Mouse (Mus musculus): ENCODE measurements at regions not wholly inside any gene's neighbourhood (a gene's known extent, or its start where the extent isn't known, plus 50 kb on each side); places are given as distances from the start of the nearest gene placed in this dataset.

DNA sequence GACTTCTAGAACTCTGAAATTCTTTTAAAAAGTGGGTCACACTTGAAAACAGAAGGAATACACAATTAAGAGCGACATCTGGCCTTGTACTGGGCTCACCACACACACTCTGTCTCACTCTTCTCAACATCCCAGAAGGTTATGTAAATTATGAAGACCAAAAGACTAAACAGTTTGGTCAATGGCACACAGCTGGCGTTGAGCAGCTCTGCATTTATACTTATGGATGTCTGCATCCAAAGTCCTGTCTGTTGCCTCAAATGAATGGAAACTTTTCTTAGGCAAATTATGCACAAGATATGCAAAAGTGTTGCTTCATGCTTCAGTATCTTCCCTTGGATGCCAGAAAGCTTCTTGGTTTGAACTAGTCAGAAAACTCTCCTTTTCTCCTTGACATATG lies 323.5 kb downstream of the Ppp3ca start:
- DNase-seq, result no peak

DNA sequence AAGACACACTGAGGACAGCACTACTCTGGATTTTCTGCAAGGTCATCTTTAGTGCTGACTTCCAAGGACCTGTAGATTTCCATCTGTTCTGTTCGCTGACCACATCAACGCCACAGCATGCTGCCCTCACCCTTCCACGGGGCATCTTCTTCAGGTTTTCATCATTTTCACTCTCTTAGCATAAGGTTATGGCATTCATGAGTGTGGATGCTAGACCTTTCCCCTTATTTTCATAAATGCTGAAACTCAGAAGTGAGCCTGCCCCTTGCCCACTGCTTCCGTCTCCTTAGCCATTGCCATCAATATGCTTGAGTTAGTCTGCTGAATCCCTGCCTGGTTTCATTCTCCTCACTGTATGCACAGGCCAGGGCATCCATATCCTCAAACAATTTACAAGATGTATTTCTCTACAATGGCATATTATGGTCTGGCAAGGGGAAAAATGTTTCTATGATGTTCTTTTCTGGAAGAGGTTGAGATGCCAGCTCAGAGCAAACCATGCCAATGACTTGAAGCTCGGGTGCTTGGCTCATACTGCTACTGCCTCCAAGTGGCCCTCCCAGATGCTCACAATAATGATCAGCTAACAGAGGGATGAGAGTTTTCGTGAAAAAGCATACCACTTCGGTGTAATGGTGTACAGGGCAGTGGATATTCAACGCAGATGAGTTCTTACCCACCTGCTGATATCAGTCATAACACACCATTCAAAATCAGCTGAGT lies 324.6 kb downstream of the Ppp3ca start:
- peak; percentile 76 for DNase-seq

DNA sequence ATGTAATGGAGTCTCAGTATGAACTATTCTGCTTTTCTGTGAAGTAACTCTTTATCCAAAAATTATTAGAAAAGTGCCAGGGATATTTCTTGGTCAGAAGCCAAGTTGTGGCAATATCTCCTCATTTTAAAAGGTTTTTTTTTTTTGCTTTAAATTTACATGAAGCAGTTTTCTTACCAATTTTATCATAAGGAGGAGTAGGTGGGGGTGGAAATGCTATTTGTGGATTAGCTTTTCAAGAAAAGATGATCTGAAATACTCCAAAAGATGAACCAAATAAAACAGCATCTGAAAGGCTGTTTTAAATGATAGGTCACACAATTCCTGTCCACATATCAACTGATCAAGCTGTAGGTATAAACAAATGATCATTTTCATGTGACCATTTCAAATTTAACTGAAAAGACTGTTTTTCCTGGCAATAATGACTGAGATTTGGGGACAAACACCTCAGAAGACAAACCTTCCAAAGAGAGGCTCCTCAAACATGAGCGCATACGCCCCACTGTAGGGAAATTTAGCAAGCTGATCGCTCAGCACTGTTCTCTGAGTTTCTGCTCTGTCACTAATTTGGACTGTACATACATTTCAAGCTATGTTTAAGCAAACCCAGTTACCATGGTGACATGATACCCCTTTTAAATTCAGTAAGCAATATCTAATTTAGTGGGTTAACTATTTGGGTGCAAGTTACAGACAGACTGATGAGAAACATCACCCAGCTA lies 325.8 kb downstream of the Ppp3ca start:
- no peak for DNase-seq

DNA sequence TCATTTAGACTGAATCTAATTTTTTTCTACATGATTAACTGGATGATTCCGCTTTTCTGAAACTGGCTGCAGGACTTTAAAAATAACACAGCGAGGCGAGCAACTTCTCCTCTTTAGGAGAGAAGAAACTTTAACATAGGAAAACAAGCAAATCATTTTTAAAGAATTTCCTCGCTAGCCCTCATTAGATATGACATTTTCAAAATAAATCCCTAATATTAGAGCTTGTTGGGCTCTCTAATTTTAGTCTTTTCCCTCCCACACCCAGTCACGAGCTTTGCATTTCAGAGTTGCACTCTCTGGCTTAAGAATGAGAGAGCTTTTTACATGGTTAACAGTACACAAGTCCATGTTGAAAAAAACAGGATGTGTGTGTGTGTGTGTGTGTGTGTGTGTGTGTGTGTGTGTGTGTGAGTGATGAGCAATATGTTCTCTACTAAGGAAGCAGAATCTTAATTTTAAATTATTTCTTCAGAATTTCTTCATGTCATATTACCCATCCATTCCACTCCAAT lies 326.5 kb downstream of the Ppp3ca start:
- DNase-seq, result no peak

DNA sequence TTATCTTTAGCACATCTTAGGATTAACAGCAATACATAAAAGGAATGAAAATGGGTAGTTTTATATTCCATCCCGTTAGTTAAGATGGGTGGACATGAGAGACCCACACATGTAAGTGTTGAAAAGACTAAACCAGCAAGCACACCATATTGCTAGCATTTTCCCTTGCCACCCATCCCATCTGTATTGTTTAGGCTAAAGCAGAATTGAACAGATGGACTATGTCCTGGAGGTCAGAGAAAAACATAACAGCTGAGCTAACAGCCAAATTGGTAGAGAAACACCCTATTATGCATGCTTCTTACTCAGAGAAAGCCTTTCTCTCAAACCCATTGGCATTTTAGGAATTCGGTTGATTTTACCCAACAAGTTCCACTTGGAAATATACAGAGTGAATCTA lies 329.3 kb upstream of the Emcn start:
- peak; percentile 71 for DNase-seq

DNA sequence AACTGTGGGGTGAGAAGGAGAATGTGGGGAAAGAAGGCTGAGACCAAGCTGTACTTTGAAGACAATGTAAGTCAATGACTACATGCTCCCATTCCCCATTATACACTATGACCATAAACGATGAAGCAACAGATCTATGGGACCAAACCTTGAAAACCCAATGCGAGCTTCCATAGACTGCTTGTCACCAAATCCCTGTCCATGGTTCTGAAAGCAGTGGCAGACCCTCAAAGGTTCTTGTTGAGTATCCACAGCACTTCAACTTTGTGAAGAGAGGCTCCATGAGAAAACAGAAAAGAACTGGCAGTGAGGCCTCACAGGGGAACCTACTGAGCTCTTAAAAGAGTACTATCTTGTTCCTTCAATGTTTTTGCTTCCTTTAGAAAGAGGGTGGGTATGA lies 326.2 kb upstream of the Emcn start:
- no peak for DNase-seq

DNA sequence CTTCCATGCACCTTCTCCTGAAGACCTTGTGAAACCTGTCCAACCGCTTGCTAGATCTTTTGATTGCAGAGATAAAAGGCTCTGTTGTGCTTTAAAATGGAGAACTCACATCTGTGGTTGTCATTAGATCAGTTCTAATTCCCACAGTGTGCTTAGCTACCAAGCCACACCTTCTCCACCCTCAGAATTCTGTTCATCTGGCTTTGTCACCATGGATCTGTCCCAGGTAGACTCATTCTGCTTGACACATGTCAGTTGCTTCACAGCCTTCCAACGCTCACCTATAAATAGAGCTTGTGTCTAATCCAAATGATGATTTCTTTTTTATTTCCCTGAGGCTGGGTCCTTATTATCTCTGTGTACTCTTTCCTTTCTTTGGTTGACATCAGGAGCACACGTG lies 325.7 kb upstream of the Emcn start:
- DNase-seq, result no peak

DNA sequence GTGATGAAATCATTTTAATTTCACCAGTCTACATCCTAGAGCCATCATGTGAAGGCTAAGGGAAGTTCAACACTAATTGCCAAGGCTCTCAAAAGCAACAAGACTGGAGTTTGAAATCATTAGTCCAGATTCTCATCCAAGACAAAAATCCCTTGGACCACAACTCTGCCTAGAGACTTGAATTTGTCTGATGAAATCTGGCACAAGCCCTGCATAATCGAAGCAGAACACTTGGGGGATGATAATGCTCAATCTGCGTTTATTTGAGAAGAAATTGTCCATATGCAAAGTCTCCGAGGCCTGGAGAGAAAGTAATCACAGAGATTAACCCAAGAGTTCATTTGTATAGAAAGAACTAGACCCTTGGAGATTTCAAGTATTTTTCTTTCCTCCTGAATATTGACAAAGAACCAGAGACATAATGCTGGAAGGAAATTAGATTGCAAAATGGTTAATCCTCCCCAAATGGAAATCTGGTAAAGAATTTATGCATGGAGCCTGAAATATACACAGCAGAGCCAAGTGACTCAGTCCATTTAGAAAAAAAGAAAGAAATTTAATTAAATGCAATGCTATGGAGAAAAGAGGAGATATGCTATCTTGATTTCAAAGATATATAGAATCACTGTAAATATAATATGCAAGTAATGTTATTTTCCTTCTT lies 320.8 kb upstream of the Emcn start:
- DNase-seq, result no peak

DNA sequence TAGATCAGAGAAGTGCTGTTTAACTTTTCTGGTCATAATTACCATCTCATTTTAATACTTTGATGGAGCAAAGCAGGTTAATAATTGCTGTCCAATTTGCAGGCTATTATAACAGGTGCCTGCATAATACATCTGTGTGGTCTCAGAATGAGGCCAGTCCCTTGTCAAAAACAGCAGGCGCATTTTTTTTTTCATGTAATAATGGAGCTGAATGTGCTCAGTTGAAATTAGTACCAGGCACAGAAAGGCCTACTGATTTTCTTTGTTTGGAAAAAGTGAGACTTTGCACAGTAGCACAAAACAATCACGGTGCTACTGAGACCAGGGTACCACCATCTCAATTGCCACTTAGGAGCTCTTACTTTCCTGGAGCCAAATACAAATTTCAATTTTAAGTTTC lies 311.3 kb upstream of the Emcn start:
- no peak for DNase-seq

DNA sequence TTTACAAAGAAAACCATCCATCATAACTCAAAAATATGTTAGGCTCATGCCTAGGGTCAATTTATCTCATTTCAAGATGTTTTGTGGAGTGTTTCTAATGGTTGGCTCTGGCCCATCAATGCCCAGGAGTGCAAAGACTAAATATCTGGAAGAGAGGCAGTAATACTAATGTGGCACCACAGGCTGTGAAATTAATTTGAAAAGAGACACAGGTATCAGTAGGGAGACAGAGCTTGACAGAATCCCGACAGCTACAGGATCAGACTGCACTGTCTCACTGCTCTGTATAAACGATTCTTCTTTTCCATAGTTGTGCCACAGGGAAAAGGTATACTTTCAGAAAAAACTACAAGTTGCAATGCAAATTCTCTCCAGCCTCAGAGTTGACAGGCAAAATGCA lies 308.1 kb upstream of the Emcn start:
- DNase-seq, result no peak

DNA sequence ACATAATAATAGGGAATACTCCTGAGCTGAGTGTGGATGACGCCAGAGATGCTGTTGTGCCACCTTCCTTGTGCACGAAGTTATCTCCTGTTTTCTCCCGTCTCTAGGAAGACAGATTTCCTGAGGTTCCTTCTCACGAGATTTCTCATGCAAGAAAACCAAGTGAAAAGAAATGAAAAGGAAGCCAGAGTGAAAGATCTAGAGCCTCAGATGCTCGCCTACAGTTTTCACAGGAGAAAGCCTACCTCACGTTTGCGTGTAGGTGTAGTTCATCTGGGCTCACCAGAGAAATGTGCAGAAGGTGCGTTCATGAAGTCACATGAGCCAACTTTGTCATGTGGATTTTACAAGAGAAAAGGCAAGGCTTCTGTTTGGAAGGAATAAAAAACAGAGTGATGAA lies 301.2 kb upstream of the Emcn start:
- no peak for DNase-seq

DNA sequence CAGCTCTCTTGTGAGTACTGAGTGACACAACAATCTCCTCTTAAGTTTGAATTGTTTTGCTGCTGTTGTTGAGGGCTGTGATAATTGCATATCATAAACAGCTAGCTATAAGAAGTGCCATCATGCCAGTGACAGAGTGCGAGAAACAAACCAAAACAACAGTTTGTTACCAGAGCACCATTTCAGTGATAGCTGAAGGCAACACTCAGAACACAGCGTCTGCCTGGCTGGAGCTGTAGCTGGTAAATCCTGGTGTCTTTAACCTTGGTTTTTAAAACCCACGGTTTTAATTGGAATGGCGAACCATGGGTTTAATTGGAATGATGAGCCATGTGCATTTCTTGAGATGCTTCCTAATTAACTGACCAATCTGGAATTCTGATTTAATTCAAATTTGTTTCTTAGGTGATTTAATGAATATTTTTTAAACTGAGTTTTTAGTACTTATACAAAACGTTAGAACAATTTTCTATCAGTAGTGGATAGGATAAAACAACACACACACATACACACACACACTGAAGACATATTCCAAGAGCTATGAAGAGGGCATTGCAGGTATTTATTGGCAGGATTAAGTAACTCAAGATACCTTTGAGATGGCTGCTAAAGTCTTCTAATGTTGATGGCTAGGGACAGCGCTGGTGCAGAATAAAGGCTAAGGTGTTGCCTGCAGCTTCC lies 284.2 kb upstream of the Emcn start:
- DNase-seq, result no peak

DNA sequence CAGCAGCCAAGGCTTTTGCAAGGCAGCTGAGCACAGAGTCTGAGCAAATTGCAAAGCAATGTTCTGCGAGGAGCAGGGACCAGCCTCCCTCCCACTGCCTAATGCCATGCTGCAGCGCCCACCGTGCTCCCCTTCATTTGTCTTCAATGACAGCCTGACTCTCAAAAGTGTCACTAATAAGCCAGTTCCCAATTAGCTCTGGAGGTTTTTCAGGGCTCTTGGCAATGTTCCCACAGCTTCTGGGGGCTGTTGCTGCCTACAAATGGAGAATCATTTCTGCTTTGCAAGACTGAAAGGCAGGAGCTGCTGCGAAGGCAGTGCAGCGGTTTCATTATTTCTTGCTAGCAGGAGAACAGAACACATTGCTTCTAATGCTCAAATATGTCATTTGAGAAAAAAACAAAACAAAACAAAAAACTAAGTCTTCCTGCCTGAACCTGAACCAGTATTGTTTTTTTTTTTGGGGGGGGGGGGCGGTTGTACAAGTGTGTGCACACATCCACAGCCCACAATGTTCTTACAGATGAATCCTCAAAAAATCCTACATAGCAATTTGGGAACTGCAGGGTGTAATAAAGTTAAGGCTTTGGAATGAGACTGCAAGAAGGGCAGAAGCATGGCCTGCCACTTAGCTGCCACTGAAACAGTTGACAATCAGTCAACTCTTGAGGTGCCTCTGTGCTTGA lies 283.5 kb upstream of the Emcn start:
- peak; percentile 23 for DNase-seq

DNA sequence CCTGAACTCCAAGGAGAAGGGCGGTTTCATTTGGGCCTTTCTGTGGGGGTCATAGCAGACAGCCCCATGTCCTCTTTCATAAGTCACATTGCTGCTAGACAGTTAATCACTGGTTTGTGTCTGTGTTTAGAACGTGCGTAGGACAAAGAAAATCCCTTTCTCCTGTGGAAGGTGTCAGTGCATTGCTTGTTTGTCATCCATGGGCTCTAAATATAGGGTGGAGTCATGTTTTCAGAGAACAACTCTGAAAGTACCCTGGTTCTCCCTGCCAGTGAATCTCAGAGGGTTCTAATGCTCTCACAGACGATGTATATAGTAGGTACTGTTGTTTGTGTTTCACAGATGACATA lies 283.0 kb upstream of the Emcn start:
- DNase-seq, result no peak

DNA sequence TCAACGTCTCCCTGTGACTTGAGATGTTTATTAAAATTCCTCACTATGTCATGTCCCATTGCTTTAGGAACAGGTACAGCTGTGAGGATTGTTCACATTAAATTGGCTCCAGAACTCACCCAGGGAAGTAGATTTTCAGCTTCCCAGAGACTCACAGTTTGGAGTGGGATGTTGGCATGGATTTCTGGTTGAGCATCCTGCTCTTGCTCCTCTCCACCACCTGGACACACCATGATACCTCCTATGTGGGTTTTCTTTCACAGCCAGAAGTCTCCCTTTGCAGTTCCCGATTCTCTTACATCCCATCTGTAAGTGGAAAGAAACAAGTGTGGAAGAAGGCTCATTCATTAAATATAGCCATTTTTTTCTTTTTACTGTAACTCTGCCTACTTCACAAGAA lies 278.8 kb upstream of the Emcn start:
- peak; percentile 82 for DNase-seq

DNA sequence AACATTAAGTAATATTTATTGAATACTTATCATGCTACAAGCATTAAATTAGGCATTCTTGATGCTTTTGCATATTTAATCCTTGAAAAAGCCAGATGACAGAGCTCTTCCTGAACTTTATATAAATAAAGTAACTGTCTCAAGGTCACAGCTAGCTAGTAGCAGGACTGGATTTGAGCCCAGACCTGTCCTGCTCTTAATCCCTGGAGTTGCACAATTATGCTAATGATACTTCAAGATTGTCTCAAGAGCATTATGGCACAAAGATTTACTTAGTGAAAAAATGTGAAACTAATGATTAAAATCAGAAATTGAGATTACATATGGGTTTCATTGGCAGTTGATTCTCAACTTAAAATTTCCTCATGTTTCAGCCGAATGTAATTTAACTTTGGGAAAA lies 273.5 kb upstream of the Emcn start:
- DNase-seq, result no peak

DNA sequence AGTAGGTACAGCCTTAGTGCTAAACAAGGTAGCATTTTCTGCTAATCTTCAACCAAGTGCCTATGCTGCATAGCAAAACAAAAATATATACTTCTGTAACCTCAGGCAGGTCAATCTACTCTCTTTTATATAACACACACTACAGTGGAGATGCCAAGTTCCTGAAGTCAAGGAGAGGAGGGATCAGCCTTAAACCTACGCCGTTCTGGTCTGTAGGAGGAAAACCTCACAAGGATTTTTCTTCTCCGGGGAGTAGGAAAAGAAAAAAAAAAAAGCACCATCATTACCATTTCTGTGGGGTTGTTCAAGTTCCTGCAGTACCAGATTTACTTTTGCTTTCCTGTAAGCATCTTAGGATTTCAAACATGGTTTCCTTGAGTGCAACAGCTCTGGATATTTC lies 271.5 kb upstream of the Emcn start:
- DNase-seq, result no peak

DNA sequence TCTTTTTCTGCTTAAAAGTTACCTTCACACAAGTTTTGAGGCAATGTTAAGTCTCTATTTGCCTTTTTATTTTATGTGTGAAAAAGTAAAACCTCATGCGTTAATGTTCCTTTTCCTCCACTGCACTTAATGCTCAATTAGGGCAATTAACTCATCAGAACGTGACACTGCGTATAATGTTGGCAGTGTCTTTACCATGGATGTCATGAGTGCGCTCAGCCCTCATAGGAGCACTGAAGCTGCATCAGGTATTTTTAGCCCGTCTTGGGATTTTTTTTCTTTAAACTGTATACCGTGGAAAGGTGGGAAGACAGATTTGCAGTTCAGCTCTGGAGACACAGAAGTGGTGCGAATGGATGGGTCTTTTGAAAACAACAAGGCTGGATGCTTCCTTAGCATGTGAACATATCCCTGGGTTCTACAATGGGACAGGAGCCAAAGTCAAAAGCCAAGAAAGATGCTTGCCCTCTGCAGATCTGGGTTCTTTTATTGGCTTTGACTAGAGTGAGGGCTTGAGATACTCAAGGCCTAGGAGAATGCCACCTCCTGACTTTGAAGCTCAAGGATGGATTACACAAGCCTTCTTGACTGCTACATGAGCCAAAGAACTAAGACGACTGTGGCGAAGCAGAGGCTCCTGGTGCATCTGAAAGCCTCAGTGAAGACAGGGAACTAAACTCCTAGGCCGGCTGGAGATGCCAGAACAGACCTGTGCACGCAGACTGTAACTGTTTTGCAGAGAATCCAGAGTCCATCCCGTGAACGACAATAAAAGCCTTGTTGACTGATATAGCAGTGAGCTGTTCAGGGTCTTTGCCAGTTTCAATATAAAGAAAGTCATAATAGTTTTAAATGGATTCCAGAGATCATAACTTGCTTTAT lies 262.9 kb upstream of the Emcn start:
- no peak for DNase-seq

DNA sequence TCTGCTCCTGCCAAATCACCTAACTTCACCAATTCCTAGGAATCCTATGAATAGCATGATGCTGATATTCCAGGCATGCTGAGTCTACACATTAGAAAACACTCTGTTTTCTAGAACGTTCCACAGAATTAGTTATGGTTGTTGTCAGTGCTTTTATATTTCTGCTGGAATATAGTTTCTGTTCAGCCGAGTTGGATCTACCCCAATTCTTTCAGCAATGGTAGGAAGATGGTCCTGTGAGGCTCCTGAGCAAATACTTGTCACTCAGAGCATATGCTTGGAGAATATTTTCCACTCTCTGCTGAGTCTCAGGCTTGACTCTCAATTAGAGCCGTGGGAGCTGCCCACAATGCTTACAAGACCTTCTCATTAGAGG lies 262.3 kb upstream of the Emcn start:
- no peak for DNase-seq

DNA sequence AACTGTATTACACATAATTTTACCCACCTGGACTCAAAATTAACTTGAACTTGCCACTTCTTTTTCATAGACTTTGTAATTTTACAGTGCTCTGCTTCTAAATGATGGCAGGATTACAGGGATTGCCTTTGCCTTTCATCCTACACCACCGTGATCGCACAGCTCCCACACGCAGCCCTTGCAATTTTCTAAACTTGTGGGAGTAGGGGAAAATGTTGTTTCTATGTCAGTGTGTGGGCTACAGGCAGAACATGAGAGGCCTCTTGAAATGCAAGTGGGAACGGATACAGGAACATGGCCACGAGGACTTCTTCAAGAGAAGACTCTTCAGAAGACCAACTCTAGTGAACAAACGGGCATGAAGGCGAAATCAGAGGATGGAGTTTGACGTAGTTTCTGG lies 254.0 kb upstream of the Emcn start:
- DNase-seq, result no peak

DNA sequence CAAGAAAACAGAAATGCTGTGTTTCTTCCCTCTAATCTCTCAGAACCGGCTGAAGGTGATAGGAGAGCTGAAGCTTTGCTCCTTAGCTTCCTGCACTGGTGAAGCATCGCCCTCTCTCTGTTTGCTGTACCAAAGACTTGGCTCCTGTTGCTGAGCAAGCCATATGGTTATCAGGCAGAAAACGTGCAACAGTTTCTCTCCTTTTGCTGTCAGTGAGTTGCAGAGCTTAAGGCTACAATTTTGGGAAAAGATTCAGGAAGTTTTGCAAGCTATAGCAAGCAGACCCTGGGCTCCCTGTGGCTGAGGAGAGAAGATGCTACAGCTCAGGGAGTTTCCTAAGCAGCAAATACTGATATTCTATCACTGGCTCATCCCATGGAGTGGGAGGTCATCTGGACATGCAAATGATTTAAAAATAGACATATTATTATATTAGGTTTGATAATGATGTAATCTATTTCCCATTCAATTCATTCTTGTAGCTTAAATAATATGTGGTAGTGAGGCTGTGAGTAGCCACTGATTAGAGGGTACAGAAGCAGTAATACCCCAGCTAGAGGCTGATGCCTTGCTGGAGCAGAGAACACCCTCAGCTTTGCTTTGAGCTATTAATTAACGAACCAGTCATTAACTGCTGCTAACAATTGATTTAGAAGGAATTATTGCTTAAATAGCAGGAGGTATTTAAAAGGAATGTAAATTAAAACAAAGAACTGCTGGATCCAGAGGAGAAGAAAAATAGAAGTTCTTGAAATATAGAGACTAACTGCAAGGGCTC lies 240.1 kb upstream of the Emcn start:
- DNase-seq, result peak; percentile 87
